In genomic region chr10:100598339-100598738, GRCm38 (mm10) we compare ENCODE assay signal across 30 mouse cellular contexts. TPM values are rescaled to one million over a fixed set of nuclear protein-coding genes. Genes with fewer than 3 reads are reported as not detected.
"Had no signal": no experiment of that assay in that cellular context is flagged by ENCODE, and none has a peak within 500 bp of the region (broad histone marks: within the 10 kb centered on the region; RNA-seq: fewer than 3 reads in every experiment).

No protein-coding gene starts in this region.

- H3K4me3 ChIP-seq: heart, adult 2 months; heart, embryonic 13.5 days; heart, embryonic 15.5 days; hindbrain, embryonic 13.5 days; hindbrain, embryonic 15.5 days; limb, embryonic 13.5 days; limb, embryonic 15.5 days; liver, embryonic 12.5 days had no signal

- H3K4me2 ChIP-seq: heart, embryonic 11.5 days; heart, embryonic 13.5 days; heart, embryonic 15.5 days; hindbrain, embryonic 13.5 days; hindbrain, embryonic 15.5 days; limb, embryonic 13.5 days; limb, embryonic 15.5 days; liver, embryonic 12.5 days had no signal

- H3K4me1 ChIP-seq: heart, embryonic 13.5 days; heart, embryonic 15.5 days; hindbrain, embryonic 13.5 days; hindbrain, embryonic 15.5 days; limb, embryonic 13.5 days; limb, embryonic 15.5 days; liver, embryonic 12.5 days had no signal

- H3K36me3 ChIP-seq: heart, embryonic 13.5 days; heart, embryonic 15.5 days; hindbrain, embryonic 13.5 days; hindbrain, embryonic 15.5 days; limb, embryonic 13.5 days; limb, embryonic 15.5 days; liver, embryonic 12.5 days had no signal

- H3K27me3 ChIP-seq: heart, embryonic 13.5 days; heart, embryonic 15.5 days; hindbrain, embryonic 13.5 days; hindbrain, embryonic 15.5 days; limb, embryonic 13.5 days; limb, embryonic 15.5 days had no signal

- H3K27ac ChIP-seq: heart, adult 2 months; heart, embryonic 13.5 days; heart, embryonic 15.5 days; hindbrain, embryonic 13.5 days; hindbrain, embryonic 15.5 days; hindbrain, postnatal 0 days; limb, embryonic 13.5 days; limb, embryonic 15.5 days; liver, embryonic 12.5 days; liver, embryonic 14.5 days had no signal

- H3K9ac ChIP-seq: heart, embryonic 13.5 days; heart, embryonic 15.5 days; hindbrain, embryonic 13.5 days; hindbrain, embryonic 15.5 days; limb, embryonic 13.5 days; limb, embryonic 15.5 days; liver, embryonic 12.5 days; liver, embryonic 14.5 days had no signal

- ATAC-seq: hindbrain, postnatal 0 days; intestine, embryonic 16.5 days; liver, embryonic 12.5 days had no signal

- DNase-seq: gastrocnemius, postnatal 14 days; gastrocnemius, postnatal 36 days; heart, adult 11 months; heart, adult 2 months; heart, postnatal 14 days; heart, postnatal 36 days; kidney, adult 11 months; kidney, postnatal 14 days; kidney, postnatal 36 days; layer of hippocampus, adult 9-11 months; layer of hippocampus, postnatal 36 days; left cerebral cortex, postnatal 4 days had no signal

- H3K9me3 ChIP-seq: heart, embryonic 13.5 days; heart, embryonic 15.5 days; hindbrain, embryonic 13.5 days; hindbrain, embryonic 15.5 days; limb, embryonic 13.5 days; limb, embryonic 15.5 days; liver, embryonic 12.5 days had no signal

RNA-seq across cellular contexts. Expression of gene 1700017N19Rik, which starts 8.1 kb away (rescaled TPM):
- polyA plus RNA-seq: heart, adult 2 months; heart, embryonic 11.5 days; heart, embryonic 13.5 days; heart, embryonic 15.5 days; heart, postnatal 0 days; hindbrain, embryonic 11.5 days; hindbrain, embryonic 15.5 days; intestine, embryonic 14.5 days; intestine, embryonic 16.5 days; large intestine, adult 2 months; limb, embryonic 11.5 days; limb, embryonic 13.5 days; limb, embryonic 15.5 days; liver, adult 2 months; liver, embryonic 12.5 days; liver, embryonic 14.5 days; liver, embryonic 16.5 days had no signal
